Mouse (Mus musculus) thymus, postnatal 25 days (tissue): Measurements from ENCODE around the gene Clcn5.

ENCODE experiments used
- DNase-seq: peaks from one replicate; pipeline ENCODE4 v3.0.0; 2022

Clcn5 gene

DNA sequence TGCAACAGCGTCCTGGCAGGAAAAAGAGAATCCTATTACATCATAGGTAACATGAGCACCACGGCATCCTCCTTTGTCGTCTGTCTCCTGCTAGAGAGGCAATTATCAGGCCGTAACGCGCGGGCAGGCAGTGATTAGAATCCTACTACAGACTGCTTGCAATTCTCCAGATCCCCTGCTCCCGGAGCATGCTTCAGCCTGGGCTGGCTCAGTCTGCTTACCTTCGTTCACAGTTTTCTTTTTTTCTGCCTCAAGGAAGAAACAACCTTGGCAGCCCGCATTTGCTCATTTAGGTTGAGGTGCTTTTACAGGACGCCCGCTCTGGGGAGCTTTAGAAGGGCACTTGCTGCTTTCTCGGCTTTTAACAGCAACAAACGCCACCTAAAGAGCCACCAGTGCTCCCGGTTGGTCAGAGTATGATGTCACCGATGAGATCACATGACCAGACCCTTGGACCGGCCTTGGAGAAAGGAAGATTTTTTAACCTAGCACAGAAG lies 130.8 kb downstream of the Clcn5 start:
- DNase-seq: no peak

DNA sequence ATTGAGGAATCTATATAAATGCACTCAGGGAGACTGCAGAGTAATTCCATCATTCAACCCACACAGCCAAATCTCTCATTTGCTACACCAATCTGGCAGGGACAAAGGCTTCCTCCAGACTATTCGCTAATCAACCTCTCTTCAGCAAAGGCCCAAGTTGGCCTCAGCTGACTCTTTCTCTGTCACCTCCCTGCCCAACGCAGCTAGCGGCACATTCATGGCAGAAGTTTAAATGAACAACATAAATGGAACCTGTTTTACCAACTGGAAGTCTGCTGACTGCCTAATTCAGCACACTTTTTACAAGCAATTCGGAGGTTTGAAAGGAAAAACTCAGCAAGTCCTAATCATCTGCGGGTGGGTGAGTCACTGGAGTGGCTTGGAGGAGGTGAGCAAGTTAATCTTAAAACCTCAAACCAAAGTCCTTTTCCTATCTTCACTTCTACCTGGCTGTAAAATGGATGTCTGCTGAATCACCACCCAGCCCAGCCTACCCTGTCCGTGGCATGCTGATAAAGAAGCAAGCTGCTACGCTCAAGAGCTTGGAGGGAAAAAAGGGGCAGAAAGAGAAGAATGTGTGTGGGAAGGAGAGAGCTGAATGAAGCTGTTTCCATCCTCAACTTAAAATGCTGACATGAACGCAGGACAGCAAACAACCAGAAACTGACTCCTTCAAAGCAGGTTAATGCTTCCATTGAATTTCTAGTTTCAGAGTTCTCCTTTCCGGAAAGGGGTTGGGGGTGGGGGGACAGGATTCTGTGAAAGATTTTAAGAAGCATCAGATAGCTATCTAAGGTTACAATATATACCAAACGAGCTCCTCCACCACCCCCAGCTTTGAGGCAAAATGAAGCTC lies 131.5 kb downstream of the Clcn5 start:
- DNase-seq: no peak

DNA sequence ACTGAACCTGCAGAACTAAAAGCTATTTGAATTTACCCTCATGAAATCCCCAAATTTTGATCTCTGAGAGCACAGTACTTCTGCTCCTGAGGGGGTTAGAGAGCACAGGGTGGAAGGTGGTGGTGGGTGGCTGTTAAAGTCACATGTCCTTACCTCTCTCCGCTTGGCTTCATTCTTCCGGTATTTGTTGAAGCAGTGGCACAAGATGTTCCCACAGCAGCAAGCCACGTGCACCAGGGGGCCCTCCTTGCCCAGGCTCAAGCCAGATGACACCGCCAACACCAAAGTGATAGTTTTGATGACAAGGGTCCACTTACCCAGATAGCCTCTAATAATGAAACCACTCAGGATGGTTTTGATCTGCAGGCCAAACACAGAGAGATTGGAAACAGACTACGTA lies 149.0 kb downstream of the Clcn5 start:
- no peak for DNase-seq

DNA sequence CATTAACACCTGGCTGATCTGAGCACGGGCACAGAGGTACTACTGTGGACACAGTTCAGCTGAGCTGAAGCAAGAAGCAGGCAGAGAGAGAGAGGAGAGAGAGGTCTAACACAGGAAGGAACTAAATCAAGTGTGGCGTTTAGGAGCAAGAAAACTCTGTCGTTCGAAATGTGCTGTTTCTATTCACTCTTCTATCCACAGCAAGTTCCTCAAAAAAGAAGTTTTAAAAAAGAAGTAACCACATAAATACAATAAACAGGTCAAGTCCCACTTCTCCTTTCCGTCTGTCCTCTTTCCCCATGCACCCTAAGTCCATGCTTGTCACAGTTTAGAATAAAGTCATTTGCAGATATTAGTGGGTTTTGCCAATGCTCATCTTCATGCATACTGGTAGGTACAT lies 150.4 kb downstream of the Clcn5 start:
- DNase-seq: no peak

DNA sequence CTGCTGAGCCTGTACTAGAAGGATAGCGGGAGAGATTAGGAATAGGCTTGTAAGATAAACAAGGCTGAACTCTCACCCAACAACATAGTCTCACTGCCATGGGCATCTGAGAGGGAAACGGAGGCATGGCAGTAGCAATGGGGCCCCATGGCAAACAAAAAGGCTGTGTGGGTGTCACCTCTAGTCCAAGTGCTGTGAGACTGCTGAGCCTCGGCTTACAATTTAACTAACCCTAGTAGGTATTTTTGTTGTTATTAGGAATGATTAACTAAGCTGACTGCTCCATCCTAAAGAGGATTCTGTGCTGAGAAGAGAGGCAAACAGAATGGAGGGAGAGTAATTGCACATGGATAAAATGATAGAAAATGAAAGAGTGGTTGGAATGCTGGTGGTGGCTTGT lies 161.2 kb downstream of the Clcn5 start:
- DNase-seq: no peak

DNA sequence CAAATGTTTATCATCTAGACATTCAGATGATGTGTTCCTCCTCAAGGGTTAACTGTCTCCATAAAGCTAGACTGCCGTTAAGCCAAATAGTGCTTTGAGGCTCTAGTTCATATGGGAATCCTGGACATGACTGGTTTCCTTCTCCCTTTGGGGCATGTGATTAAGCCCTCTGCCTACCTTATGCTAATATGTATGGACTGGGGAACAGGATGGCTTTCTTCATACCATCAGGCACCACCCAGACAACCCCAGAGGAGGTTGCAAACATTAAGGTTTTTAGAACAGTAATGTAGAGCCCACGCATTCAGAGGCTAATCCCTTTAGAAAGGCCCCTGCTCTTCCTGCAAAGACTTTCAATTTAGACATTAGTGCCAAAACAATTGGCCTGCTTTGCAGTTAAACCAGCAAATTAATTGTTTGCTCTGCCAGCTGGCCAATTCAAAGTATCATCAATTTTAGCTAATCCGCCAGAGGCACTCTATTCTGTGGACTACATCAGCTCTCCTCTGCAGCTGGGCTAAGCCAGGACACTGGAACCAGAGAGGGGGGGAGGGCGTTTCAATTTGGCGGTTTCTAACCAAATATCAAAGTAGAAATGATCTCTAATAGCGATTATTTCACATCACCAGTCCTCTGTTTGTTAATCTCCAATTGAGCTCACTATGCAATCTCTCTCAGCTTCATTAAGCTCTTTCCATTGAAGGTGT lies 163.0 kb downstream of the Clcn5 start:
- no peak for DNase-seq

DNA sequence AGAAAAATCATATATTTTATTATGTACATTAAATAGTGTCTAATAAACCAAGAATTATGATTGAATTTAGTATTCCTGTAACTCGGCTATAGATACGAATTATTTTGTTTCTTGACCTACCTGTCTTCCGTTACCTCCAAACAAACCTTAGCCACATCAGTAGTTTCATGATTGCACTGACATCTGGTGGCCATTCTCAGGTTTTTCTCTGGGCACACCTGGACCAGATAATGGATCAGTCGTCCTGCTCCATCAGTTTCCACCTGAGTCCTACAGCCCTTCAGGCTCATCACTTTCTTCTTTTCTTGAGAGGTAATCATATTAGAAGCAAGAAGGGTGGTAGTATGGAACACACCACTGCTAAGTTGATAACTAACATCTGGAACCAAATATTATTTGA lies 169.0 kb downstream of the Clcn5 start:
- no peak for DNase-seq

DNA sequence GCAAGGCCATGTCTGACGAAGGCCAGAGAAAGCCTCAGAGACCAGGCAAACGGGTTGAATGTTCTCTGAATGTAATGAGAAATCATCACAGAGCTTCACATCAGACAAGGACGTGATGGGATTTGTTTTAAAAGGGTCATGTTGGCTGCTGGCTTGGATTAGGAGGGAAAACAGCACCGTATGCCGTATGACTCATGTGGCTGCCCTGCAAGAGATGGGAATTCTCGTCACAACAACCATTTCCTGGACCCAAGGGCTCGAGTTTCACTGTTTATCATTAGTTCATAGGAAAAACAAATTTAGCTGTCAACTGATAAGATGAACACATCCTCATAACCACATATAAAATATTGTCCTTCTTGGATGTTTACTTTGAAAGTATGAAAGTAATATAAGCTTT lies 173.0 kb downstream of the Clcn5 start:
- no peak for DNase-seq

DNA sequence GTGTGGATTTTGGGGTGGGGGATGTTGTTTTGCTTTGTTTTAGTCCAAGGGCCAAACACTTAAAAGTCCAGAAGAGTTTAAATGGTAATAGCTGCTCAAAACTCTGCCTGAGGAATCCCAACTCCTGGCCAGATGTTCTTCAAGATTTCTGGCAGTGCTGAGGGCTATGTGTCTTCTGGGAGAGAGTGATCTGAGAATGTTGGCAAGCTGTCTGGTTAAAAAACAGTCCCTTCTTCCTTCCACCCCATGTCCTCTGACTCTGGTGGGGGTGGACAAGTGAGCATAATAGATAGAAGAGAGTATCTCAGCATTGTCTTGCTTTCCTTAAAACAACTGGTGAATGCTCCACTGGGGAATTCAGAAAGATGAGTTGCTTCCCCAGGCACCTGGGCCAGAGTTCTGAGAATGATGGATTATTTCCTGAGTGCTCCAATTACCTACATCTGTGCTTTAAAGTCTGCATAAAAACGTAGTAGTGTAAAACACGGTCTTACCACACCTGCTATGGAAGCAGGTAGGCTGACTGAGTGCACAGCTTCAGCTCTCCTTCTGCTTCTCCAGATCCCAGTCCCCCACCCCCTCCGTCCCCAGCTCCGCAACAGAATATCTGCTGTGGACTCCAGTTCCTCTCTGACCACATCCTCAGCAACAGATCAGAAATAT lies 197.4 kb downstream of the Clcn5 start:
- DNase-seq: no peak

DNA sequence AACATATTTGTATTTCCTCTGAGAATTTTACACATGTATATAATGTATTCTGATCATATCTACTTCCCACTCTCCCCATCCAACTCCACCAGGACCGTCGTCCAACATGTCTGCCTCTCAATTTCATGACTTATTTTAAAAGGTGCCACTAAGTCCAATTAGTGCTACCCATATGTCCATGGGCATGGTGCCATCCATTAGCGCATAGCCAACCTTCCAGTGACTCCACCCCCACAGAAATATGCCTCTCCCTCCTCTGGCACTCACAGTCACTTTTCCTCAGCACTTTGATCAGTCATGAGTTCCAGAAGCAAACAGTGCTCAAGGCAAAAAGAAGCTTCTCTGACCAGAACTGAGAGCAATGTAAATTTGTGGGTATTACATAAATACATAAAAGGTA lies 204.3 kb downstream of the Clcn5 start:
- no peak for DNase-seq
